Mouse (Mus musculus): ENCODE measurements around the gene Ntn4. TPM values are rescaled to one million over a fixed set of nuclear protein-coding genes. Genes with fewer than 3 reads are reported as not detected.
"Not testable (repeated sequence)": the region's sequence is repeated elsewhere in the genome, so short reads cannot be mapped to it uniquely, and the experiment has no call there.

Ntn4 gene
- polyA plus RNA-seq, 1 experiment: 0.20 TPM

DNA sequence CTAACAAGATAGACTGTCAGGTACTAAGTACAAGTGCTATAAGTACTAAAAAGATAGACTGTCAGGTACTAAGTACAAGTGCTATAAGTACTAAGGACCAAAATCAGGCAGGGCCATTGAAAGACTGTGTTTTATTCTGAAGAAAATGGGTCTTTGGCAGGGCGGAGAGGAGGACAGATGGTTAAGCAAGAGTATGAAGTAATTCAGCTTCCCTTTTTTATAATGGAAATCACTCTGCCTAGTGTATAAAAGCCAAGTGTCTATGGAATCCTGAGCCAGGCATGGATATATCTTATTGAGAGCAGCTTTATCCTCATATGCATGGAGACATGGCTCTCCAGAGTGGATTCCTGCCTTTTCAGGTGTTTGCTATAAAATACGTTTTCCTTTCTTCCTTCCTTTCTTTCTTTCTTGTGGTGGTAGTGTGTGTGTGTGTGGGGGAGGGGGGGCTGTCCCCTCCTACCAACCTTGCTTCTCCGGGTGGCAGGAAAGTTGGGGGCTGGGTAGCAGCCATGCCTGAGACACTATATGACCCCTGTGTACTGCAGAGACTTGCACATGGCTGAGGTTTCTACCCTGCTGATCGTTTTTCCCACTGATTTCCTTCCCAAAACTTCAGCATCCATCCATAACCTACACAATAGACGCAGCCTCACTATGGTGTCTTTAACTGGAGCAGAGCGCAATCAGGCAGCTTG, 40.3 kb downstream of the Ntn4 start:
- H3K27ac ChIP-seq (ENCODE audit: insufficient read depth, low read depth, low read length): no peak overlapping the region
- TF ChIP-seq CTCF (IDR thresholded peaks at IDR 0.05; ENCODE audit: low read depth, low read length) (no peak), POLR2A (IDR thresholded peaks at IDR 0.05; ENCODE audit: borderline replicate concordance, low read depth, low read length) (no peak)
- H3K4me3 ChIP-seq (ENCODE audit: insufficient read depth, low read length): no peak overlapping the region
- peaks cover 7% of the 10 kb centered on the region for H3K4me1 ChIP-seq (ENCODE audit: control insufficient read depth, insufficient read depth, low read length)

DNA sequence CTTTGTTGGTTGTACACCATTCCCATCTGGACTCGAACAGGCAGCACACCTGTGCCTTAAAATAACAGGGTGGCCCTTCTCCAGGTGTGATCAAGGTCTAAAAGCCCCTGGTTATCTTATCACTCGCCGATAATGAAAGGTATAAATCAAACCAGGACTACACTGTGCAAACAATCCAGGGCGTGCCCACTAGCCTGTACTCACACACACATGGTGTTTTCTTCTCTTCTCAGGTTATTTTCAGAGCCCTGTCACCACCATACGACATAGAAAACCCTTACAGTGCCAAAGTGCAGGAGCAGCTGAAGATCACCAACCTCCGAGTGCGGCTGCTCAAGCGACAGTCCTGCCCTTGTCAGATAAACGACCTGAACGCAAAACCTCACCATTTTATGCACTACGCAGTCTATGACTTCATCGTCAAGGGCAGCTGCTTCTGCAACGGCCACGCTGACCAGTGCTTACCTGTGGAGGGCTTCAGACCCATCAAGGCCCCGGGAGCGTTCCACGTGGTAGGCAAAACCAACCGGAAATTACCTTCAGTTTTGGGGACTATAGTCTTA, 41.8 kb downstream of the Ntn4 start:
- no peak overlapping the region for H3K27ac ChIP-seq (ENCODE audit: insufficient read depth, low read depth, low read length)
- H3K4me1 ChIP-seq (ENCODE audit: control insufficient read depth, insufficient read depth, low read length): peaks cover 7% of the 10 kb centered on the region
- TF ChIP-seq POLR2A (IDR thresholded peaks at IDR 0.05; ENCODE audit: borderline replicate concordance, low read depth, low read length) (no peak), CTCF (IDR thresholded peaks at IDR 0.05; ENCODE audit: low read depth, low read length) (no peak)
- no peak overlapping the region for H3K4me3 ChIP-seq (ENCODE audit: insufficient read depth, low read length)

DNA sequence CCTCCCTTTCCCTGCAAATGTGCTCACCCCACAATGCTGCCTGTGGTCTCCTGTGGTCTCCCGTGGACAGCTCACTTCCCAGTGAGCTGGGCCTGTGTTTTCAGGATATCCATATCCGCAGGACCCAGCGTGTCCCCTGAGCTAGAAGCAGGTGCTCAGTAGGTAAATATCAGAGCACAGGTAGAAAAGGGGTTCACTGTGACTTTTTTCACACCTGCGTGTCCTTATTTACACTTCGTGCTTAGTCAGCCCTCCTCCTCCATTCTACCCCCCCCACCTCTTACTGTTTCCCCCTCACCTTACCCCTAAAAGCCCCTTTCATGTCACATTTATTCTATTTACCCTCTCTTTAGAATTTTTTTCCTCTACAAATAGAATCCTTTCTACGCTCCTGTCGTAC, 42.7 kb downstream of the Ntn4 start:
- Histone ChIP-seq H3K4me3 (ENCODE audit: insufficient read depth, low read length) (no peak overlapping the region), H3K27ac (ENCODE audit: insufficient read depth, low read depth, low read length) (no peak overlapping the region), H3K4me1 (ENCODE audit: control insufficient read depth, insufficient read depth, low read length) (peaks cover 12% of the 10 kb centered on the region)
- TF ChIP-seq POLR2A (IDR thresholded peaks at IDR 0.05; ENCODE audit: borderline replicate concordance, low read depth, low read length) (no peak), CTCF (IDR thresholded peaks at IDR 0.05; ENCODE audit: low read depth, low read length) (no peak)

DNA sequence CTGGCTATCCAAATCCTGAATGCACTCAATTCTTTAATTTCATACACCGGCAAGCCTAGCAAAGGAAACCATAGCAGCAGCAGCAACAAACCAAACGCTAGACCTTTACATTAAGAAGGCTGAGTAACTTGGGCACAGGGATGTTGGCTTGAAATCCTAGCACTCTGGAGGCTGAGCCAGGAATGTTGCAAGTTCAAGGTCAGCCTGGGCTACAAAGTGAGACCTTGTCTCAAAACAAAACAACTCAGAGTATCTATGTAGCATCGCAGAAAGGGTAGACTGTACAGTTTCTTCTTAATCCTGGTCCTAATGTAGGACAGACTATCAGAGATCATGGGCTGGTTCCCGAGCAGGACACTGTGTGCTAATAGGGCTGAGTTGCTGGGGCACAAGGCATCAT, 43.4 kb downstream of the Ntn4 start:
- TF ChIP-seq CTCF (IDR thresholded peaks at IDR 0.05; ENCODE audit: low read depth, low read length) (no peak), POLR2A (IDR thresholded peaks at IDR 0.05; ENCODE audit: borderline replicate concordance, low read depth, low read length) (no peak)
- no peak overlapping the region for H3K27ac ChIP-seq (ENCODE audit: insufficient read depth, low read depth, low read length)
- no peak overlapping the region for H3K4me3 ChIP-seq (ENCODE audit: insufficient read depth, low read length)
- H3K4me1 ChIP-seq (ENCODE audit: control insufficient read depth, insufficient read depth, low read length): peaks cover 17% of the 10 kb centered on the region

DNA sequence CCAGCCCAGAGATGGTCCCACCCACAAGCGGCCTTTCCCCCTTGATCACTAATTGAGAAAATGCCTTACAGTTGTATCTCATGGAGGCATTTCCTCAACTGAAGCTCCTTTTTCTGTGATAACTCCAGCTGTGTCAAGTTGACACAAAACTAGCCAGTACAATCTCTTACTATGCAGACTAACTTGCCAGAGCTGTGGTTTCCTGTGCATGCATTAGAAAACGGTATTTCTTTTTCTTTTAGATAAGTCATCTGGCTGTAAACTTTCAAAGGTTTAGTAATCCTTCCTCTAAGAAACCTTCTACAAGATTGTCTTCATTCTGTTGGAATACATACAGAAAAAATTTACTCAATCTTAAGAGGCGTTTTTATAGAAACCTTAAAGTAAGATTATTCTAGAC, 44.9 kb downstream of the Ntn4 start:
- not testable (repeated sequence) for H3K4me3 ChIP-seq (ENCODE audit: insufficient read depth, low read length); H3K27ac ChIP-seq (ENCODE audit: insufficient read depth, low read depth, low read length)
- H3K4me1 ChIP-seq (ENCODE audit: control insufficient read depth, insufficient read depth, low read length): peaks cover 18% of the 10 kb centered on the region

DNA sequence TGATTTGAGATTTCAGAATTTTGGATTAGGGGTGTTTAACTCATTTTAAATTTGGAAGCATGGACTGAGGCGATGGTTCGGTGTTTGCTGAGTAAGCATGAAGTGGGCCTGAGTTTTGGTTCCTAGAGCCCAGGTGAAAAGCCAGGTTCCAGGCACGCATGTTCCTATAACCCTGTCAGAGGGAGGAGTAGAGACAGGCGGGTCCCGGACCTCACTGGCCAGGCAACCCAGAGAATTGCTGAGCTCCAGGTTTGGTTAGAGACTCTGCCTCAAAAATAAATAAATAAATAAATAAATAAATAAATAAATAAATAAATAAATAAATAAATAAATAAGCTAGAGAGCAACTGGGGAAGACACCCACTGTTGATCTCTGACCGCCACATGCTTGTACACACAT, 46.1 kb downstream of the Ntn4 start:
- peaks cover 13% of the 10 kb centered on the region for H3K4me1 ChIP-seq (ENCODE audit: control insufficient read depth, insufficient read depth, low read length)
- no peak overlapping the region for H3K4me3 ChIP-seq (ENCODE audit: insufficient read depth, low read length)
- TF ChIP-seq POLR2A (IDR thresholded peaks at IDR 0.05; ENCODE audit: borderline replicate concordance, low read depth, low read length) (no peak), CTCF (IDR thresholded peaks at IDR 0.05; ENCODE audit: low read depth, low read length) (no peak)
- no peak overlapping the region for H3K27ac ChIP-seq (ENCODE audit: insufficient read depth, low read depth, low read length)

DNA sequence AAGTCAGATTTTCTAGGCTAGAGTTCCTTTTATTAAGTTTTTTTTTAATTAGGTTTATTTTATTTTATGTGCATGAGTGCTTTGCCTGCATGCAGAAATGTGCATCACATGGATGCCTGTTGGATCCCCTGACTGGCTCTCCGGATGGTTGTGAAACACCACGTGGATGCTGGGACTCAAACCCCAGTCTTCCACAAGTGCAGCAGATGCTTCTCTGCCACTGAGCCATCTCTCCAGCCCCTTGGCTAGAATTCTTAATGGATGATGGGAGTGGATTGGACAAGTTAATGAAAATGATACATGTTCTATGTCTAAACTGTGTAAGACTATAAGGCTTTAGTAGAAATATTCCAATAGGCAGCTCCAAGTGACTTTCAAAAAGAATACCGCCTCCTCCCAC, 47.3 kb downstream of the Ntn4 start:
- 0 out of 2 replicates have a peak overlapping the region, but pooled peaks have one; percentile 0 for H3K27ac ChIP-seq (ENCODE audit: insufficient read depth, low read depth, low read length)
- TF ChIP-seq POLR2A (IDR thresholded peaks at IDR 0.05; ENCODE audit: borderline replicate concordance, low read depth, low read length): no peak
- TF ChIP-seq CTCF (IDR thresholded peaks at IDR 0.05; ENCODE audit: low read depth, low read length): no peak
- H3K4me3 ChIP-seq (ENCODE audit: insufficient read depth, low read length): no peak overlapping the region
- peaks cover 13% of the 10 kb centered on the region for H3K4me1 ChIP-seq (ENCODE audit: control insufficient read depth, insufficient read depth, low read length)

DNA sequence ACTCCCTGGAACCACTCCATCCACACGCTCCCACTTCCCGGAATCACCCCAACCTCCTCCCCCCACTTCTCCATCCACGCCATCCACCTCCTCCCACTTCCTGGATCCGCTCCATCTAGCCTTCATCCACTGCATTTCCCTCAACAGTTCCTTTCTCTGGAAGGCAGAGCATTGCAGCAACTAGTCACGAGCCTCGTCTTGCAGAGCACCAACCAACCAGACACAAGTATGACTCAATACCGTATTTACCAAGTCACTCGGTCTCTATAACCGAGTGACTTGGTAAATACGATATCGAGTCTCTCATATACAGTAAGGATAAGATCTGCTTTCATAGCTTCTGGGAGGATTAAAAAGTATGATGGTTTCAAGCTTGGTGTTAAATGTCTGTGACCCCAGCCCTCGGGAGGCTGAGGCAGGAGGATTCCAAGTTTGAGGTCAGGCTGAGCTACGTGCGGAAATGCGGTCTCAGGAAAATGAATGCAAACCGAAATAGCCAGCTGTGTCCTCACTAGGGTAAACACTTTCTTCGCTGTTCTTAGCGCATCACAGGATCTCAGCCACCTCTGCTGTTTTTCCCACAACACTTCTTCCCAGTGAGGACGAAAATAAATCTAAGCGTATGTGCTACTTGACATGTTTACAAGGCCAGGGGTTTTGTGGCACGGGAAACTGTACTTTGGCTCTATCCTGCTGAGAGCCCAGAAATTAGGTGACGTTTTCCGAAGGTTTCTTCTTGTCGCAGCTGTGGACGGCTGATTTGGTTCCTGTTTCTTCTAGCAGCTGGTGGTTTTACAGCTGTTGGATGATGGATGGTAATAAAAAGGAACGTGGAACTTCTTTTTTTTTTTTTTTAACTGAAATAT, 48.1 kb downstream of the Ntn4 start:
- no peak for TF ChIP-seq CTCF (IDR thresholded peaks at IDR 0.05; ENCODE audit: low read depth, low read length)
- no peak for TF ChIP-seq POLR2A (IDR thresholded peaks at IDR 0.05; ENCODE audit: borderline replicate concordance, low read depth, low read length)
- Histone ChIP-seq H3K4me3 (ENCODE audit: insufficient read depth, low read length) (peak overlapping the region; percentile 61), H3K27ac (ENCODE audit: insufficient read depth, low read depth, low read length) (peak overlapping the region; percentile 92), H3K4me1 (ENCODE audit: control insufficient read depth, insufficient read depth, low read length) (peaks cover 13% of the 10 kb centered on the region)

DNA sequence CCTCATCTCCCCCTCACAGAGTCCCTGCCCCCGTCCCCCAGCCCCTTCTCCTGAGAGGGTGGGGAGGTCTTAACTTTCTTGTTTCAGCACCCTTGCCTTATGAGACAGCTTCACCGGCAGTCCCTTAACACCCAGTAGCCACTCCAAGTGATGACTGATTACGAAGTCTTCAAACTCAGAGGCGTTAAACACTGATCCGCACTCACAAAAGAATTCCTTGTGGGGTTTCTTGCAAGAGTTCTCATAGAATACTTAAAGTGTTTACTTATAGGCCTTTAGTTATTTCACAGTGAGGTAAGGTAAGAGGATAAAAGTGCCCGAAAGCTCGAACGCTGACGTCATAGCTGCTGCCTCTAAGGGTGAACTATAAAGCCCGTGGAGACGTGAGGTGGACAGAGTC, 50.9 kb downstream of the Ntn4 start:
- TF ChIP-seq CTCF (IDR thresholded peaks at IDR 0.05; ENCODE audit: low read depth, low read length) (no peak), POLR2A (IDR thresholded peaks at IDR 0.05; ENCODE audit: borderline replicate concordance, low read depth, low read length) (no peak)
- Histone ChIP-seq H3K27ac (ENCODE audit: insufficient read depth, low read depth, low read length) (no peak overlapping the region), H3K4me3 (ENCODE audit: insufficient read depth, low read length) (no peak overlapping the region), H3K4me1 (ENCODE audit: control insufficient read depth, insufficient read depth, low read length) (peaks cover 16% of the 10 kb centered on the region)
